Mouse (Mus musculus): Measurements from ENCODE around the gene Tfg.
A peak's percentile ranks its signal among the peaks of the same experiment; 100 is the strongest.

Tfg gene

GRCm38 (mm10) chr16:56717224-56718200 lies at the start of gene Tfg:
TSS of gene Tfg (minus strand) at chr16:56717450.
- peak; percentile 99 for DNase-seq

- no peak for DNase-seq
Measured at GRCm38 (mm10) chr16:56729060-56729459, 11.8 kb upstream of the Tfg start.

- DNase-seq: no peak
Measured at GRCm38 (mm10) chr16:56724927-56725326, 7.7 kb upstream of the Tfg start.

GRCm38 (mm10) chr16:56722357-56722756 lies 5.1 kb upstream of the Tfg start:
- DNase-seq: no peak

GRCm38 (mm10) chr16:56719031-56719430 lies 1.8 kb upstream of the Tfg start:
- DNase-seq: no peak

- DNase-seq: peak in 1 of 2 experiments; percentile 28
Measured at GRCm38 (mm10) chr16:56716557-56717179, 582 bp downstream of the Tfg start.

- DNase-seq: no peak
Measured at GRCm38 (mm10) chr16:56715608-56716007, 1.6 kb downstream of the Tfg start.

GRCm38 (mm10) chr16:56710071-56710470 lies 7.2 kb downstream of the Tfg start:
- DNase-seq: no peak

- DNase-seq: no peak
Measured at GRCm38 (mm10) chr16:56705731-56706130, 11.5 kb downstream of the Tfg start.

GRCm38 (mm10) chr16:56700898-56701297 lies 16.4 kb downstream of the Tfg start:
- DNase-seq: no peak

- no peak for DNase-seq
Measured at GRCm38 (mm10) chr16:56696448-56696847, 20.8 kb downstream of the Tfg start.

GRCm38 (mm10) chr16:56690715-56691114 lies 26.5 kb downstream of the Tfg start:
- DNase-seq: peak; percentile 7 to 12

GRCm38 (mm10) chr16:56686747-56687146 lies 30.5 kb downstream of the Tfg start:
- no peak for DNase-seq

GRCm38 (mm10) chr16:56681010-56681645 lies 36.1 kb downstream of the Tfg start:
- DNase-seq: no peak

GRCm38 (mm10) chr16:56677146-56677545 lies 40.1 kb downstream of the Tfg start:
- peak; percentile 8 to 10 for DNase-seq

GRCm38 (mm10) chr16:56673420-56673819 lies 43.8 kb downstream of the Tfg start:
- no peak for DNase-seq

- no peak for DNase-seq
Measured at GRCm38 (mm10) chr16:56670941-56671340, 46.3 kb downstream of the Tfg start.

GRCm38 (mm10) chr16:56669520-56669919 lies 47.7 kb downstream of the Tfg start:
- no peak for DNase-seq

GRCm38 (mm10) chr16:56658866-56659265 lies 58.4 kb downstream of the Tfg start:
- no peak for DNase-seq

- no peak for DNase-seq
Measured at GRCm38 (mm10) chr16:56655193-56655910, 61.9 kb downstream of the Tfg start.

- no peak for DNase-seq
Measured at GRCm38 (mm10) chr16:56646382-56647172, 70.7 kb downstream of the Tfg start.

- DNase-seq: no peak
Measured at GRCm38 (mm10) chr16:56645251-56645650, 72.0 kb downstream of the Tfg start.
